Mouse (Mus musculus) liver, embryonic 11.5 days (tissue): ENCODE results near the gene Fbxw7. TPM values are rescaled to one million over a fixed set of nuclear protein-coding genes. Genes with fewer than 3 reads are reported as not detected.

Source experiments
- ATAC-seq: fragments of 200-750 bp; cut with Nextera tagmentation; replicated peaks from 2 replicates; pipeline ENCODE4 v1.8.0; 2017; ENCODE audit warnings: moderate number of reproducible peaks, mild to moderate bottlenecking, moderate TSS enrichment, moderate library complexity; ENCODE audit not compliant: low FRiP score
- DNase-seq: peaks from one replicate; pipeline ENCODE4 v3.0.0-alpha.2; 2017; ENCODE audit warnings: low spot score
- H3K27ac ChIP-seq: fragments of 300-500 bp; sonication (generic); 2 replicates; pipeline ENCODE4 v1.5.1; 2014; ENCODE audit warnings: mild to moderate bottlenecking, low read depth, low read length, control low read depth
- H3K27me3 ChIP-seq: fragments of 300-500 bp; sonication (generic); replicated peaks from 2 replicates; pipeline ENCODE4 v1.6.1; 2014; ENCODE audit warnings: low read length, mixed read lengths; ENCODE audit not compliant: control insufficient read depth, insufficient read depth
- H3K36me3 ChIP-seq: fragments of 300-500 bp; sonication (generic); 2 replicates; pipeline ENCODE4 v1.6.1; 2014; ENCODE audit warnings: mild to moderate bottlenecking, low read length, moderate library complexity, mixed read lengths; ENCODE audit not compliant: control insufficient read depth, insufficient read depth
- H3K4me1 ChIP-seq: fragments of 300-500 bp; sonication (generic); replicated peaks from 2 replicates; pipeline ENCODE4 v1.6.1; 2014; ENCODE audit warnings: low read length, mixed read lengths; ENCODE audit not compliant: control insufficient read depth, insufficient read depth
- H3K4me2 ChIP-seq: fragments of 300-500 bp; sonication (generic); 2 replicates; pipeline ENCODE4 v1.6.1; 2014; ENCODE audit warnings: mild to moderate bottlenecking, control low read depth, moderate library complexity
- H3K4me3 ChIP-seq: fragments of 300-500 bp; sonication (generic); 2 replicates; pipeline ENCODE4 v1.5.1; 2014; ENCODE audit warnings: low read depth, low read length, control low read depth
- H3K9ac ChIP-seq: fragments of 300-500 bp; sonication (generic); 2 replicates; pipeline ENCODE4 v1.6.1; 2014; ENCODE audit warnings: low read depth, low read length, control low read depth
- H3K9me3 ChIP-seq: fragments of 300-500 bp; sonication (generic); 2 replicates; pipeline ENCODE4 v1.6.1; 2016; ENCODE audit warnings: low read length, inconsistent platforms, mixed read lengths; ENCODE audit not compliant: control insufficient read depth
- WGBS: fragments of 180-500 bp; shearing (Covaris S2); extraction: QIAGEN DNeasy Blood & Tissue Kit; methylation state at CpG from one replicate; pipeline ENCODE4 v1.1.7; 2014; 5-methylcytosine and 5-hydroxymethylcytosine counted together
- polyA plus RNA-seq: library from polyadenylated mRNA; unstranded; fragments of >200 nt; fragmentation: Nextera tagmentation; extraction: Ambion mirVana; gene quantifications from 2 replicates; pipeline ENCODE4 v1.2.1, GENCODE M21; 2014

The Fbxw7 gene
- polyA plus RNA-seq, 1 experiment from 2014 or later: 5.7 TPM

DNA sequence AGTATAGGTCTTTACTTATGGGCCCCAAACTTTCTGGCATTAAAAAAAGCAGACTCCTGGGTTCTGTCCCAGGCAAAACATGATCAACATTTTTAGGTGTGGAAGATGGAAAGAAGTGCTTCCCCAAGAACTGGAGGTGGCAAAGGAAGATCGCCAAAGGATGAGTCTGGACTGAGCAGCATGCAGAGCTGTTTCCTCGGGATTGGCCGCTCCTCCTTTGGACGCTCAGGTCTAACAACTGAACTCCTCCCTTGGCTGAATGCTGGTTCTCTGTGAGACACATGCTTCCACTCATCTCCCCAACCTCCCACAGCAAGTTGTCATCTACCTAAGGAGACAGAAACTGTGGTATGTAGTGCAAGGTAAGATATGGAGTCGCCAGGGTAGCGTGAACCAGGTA lies 206.7 kb downstream of the Fbxw7 start:
- DNase-seq (no peak), ATAC-seq (no peak)
- Histone ChIP-seq H3K9ac (no peak overlapping the region), H3K27me3 (no peaks in the 10 kb centered on the region), H3K4me3 (no peak overlapping the region), H3K4me2 (no peak overlapping the region), H3K27ac (no peak overlapping the region), H3K4me1 (no peaks in the 10 kb centered on the region), H3K9me3 (no peaks in the 10 kb centered on the region), H3K36me3 (no peaks in the 10 kb centered on the region)
- 95% methylated on average over 6 of the region's 6 CpGs for WGBS

DNA sequence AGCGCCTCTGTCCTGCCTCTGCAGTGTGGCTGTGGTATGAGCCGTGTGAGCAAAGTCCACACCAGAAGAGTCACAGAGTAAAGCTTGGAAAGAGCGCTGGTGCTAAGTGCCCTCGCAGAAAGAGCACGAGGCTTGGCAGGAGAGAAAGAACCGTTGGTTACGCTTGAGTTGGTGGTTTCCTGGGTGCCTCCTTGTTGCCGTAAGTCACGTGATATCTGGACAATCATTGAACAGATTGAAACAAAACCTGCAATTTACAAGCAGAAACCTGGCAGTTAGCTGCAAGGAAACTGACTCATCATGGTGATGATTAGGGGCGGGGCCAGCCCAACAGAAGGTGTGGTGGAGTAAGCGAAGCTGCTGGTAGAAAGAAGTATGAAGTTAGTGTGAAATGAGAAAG lies 207.7 kb downstream of the Fbxw7 start:
- H3K4me2 ChIP-seq: no peak overlapping the region
- no peaks in the 10 kb centered on the region for H3K27me3 ChIP-seq
- H3K4me1 ChIP-seq: no peaks in the 10 kb centered on the region
- no peak overlapping the region for H3K27ac ChIP-seq
- DNase-seq: no peak
- WGBS: 72% methylated on average over 11 of the region's 11 CpGs
- no peak for ATAC-seq
- H3K36me3 ChIP-seq: no peaks in the 10 kb centered on the region
- no peak overlapping the region for H3K4me3 ChIP-seq
- H3K9me3 ChIP-seq: no peaks in the 10 kb centered on the region
- H3K9ac ChIP-seq: no peak overlapping the region

DNA sequence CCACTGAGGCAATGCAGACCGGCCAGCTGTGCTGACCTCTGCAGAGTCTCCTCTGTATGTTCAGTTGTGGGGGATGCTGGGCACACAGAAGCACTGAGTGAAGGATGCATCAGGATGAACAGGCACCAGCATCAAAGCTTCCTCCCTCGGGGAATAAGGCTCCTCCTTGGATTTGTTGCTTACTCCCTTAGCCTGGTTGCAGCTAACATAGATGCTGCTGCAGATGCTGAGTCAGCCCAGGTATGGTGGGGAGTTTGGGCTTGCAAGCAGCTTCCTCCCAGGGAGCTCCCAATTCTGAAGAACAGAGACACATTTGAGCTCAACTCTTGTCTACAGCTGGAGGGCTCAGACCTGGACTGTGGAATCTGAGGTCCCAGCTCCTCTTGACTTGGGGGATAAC lies 209.2 kb downstream of the Fbxw7 start:
- H3K27me3 ChIP-seq: no peaks in the 10 kb centered on the region
- ATAC-seq (no peak), DNase-seq (no peak)
- H3K9me3 ChIP-seq: no peaks in the 10 kb centered on the region
- H3K9ac ChIP-seq: no peak overlapping the region
- H3K27ac ChIP-seq: no peak overlapping the region
- H3K4me3 ChIP-seq: no peak overlapping the region
- no peak overlapping the region for H3K4me2 ChIP-seq
- H3K4me1 ChIP-seq: no peaks in the 10 kb centered on the region
- WGBS: 59% methylated on average over 2 of the region's 2 CpGs
- H3K36me3 ChIP-seq: no peaks in the 10 kb centered on the region

DNA sequence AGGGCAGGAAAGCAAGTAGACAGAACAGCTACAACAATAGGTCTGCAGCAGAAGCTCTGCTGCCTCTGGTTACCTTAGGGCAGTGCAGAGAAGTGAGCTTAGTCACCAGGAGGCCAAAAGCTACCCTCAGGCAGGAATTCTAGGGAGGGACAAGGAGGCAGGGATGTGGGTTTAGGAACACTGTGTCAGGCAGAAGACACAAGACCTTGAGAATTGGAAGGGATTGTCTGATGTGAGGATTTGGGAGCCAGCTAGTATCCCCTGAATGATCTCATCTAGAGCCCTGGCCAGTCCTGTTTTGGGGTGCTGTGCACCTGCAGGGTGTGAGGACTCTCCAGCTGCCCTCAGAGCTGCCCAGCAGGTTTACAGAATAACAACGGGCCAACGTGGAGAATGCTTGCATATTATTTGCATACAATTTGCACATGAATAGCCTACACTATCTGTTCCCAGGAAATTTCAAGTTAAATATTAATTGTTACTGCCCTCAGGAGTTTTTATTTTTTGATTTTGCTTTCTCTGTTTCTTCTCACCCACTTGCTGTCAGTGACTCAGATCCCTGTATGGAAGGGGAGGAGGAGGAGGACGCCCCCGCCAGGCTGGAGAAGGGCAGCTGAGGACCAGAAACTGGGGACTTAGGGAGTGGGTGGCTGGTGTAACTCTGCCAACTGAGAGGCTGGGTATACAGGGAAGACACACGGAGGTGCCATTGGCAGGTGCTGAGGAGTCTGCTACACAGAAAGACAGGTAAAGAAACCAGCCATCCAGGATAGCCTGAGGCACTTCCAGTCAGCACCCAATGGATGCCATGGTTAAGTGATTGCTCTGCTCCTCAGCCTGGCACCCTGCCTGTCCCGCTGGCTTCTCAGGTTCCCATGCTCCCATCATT lies 210.0 kb downstream of the Fbxw7 start:
- no peak overlapping the region for H3K27ac ChIP-seq
- 30% methylated on average over 6 of the region's 6 CpGs for WGBS
- ATAC-seq: no peak
- no peaks in the 10 kb centered on the region for H3K9me3 ChIP-seq
- no peak overlapping the region for H3K9ac ChIP-seq
- no peaks in the 10 kb centered on the region for H3K36me3 ChIP-seq
- H3K4me1 ChIP-seq: no peaks in the 10 kb centered on the region
- H3K27me3 ChIP-seq: no peaks in the 10 kb centered on the region
- no peak for DNase-seq
- no peak overlapping the region for H3K4me2 ChIP-seq
- H3K4me3 ChIP-seq: no peak overlapping the region

Other genes starting within 250 kb of the Fbxw7 start
- gene Arfip1, start 232.6 kb upstream of the Fbxw7 start, polyA plus RNA-seq: 30.9 and 33.7 TPM in 2 replicates
- gene Tigd4, start 221.7 kb upstream of the Fbxw7 start, polyA plus RNA-seq: not detected in 2 replicates
- 0.60 and 0.89 TPM in 2 replicates for gene Tmem154, start 149.1 kb upstream of the Fbxw7 start, polyA plus RNA-seq